Mouse (Mus musculus): ENCODE data around the gene Prkg1.

Prkg1 gene

GRCm38 (mm10) chr19:30829231-30829775 is 935.5 kb downstream of the Prkg1 start:
- DNase-seq, result no peak

GRCm38 (mm10) chr19:30827820-30828219 is 937.0 kb downstream of the Prkg1 start:
- DNase-seq, result no peak

- DNase-seq, result peak; percentile 26
Observed at GRCm38 (mm10) chr19:30826106-30826505, 938.7 kb downstream of the Prkg1 start.

GRCm38 (mm10) chr19:30815661-30816060 is 949.2 kb downstream of the Prkg1 start:
- no peak for DNase-seq

- DNase-seq, result no peak
Observed at GRCm38 (mm10) chr19:30806265-30806664, 958.6 kb downstream of the Prkg1 start.

GRCm38 (mm10) chr19:30780803-30781202 is 984.0 kb downstream of the Prkg1 start:
- DNase-seq, result no peak

- no peak for DNase-seq
Observed at GRCm38 (mm10) chr19:30768316-30768715, 996.5 kb downstream of the Prkg1 start.

- DNase-seq, result no peak
Observed at GRCm38 (mm10) chr19:30744426-30744825, 1020.4 kb downstream of the Prkg1 start.

- no peak for DNase-seq
Observed at GRCm38 (mm10) chr19:30699130-30699529, 1065.7 kb downstream of the Prkg1 start.

GRCm38 (mm10) chr19:30691258-30691657 is 1073.6 kb downstream of the Prkg1 start:
- no peak for DNase-seq

GRCm38 (mm10) chr19:30690691-30691090 is 1074.1 kb downstream of the Prkg1 start:
- DNase-seq, result no peak

GRCm38 (mm10) chr19:30687942-30688341 is 1076.9 kb downstream of the Prkg1 start:
- DNase-seq, result no peak

GRCm38 (mm10) chr19:30676308-30676707 is 1088.5 kb downstream of the Prkg1 start:
- no peak for DNase-seq

GRCm38 (mm10) chr19:30664269-30664668 is 1100.6 kb downstream of the Prkg1 start:
- peak; percentile 61 for DNase-seq

GRCm38 (mm10) chr19:30642629-30643170 is 1122.1 kb downstream of the Prkg1 start:
- no peak for DNase-seq

GRCm38 (mm10) chr19:30637471-30637870 is 1127.4 kb downstream of the Prkg1 start:
- no peak for DNase-seq

- DNase-seq, result no peak
Observed at GRCm38 (mm10) chr19:30631051-30631450, 1133.8 kb downstream of the Prkg1 start.

GRCm38 (mm10) chr19:30626036-30626435 is 1138.8 kb downstream of the Prkg1 start:
- peak; percentile 73 for DNase-seq

- peak; percentile 37 for DNase-seq
Observed at GRCm38 (mm10) chr19:30625391-30625790, 1139.4 kb downstream of the Prkg1 start.

GRCm38 (mm10) chr19:30623620-30624019 is 1141.2 kb downstream of the Prkg1 start:
- no peak for DNase-seq

- DNase-seq, result no peak
Observed at GRCm38 (mm10) chr19:30613150-30613865, 1151.5 kb downstream of the Prkg1 start.

- DNase-seq, result no peak
Observed at GRCm38 (mm10) chr19:30586366-30586765, 1178.5 kb downstream of the Prkg1 start.

- no peak for DNase-seq
Observed at GRCm38 (mm10) chr19:30564516-30564915, 1200.3 kb downstream of the Prkg1 start.

GRCm38 (mm10) chr19:30563876-30564275 is 1201.0 kb downstream of the Prkg1 start:
- DNase-seq, result no peak
